Mouse (Mus musculus): ENCODE data around the gene Uaca. TPM values are rescaled to one million over a fixed set of nuclear protein-coding genes. Genes with fewer than 3 reads are reported as not detected.
A peak's percentile ranks its signal among the peaks of the same experiment; 100 is the strongest.

The Uaca gene
- polyA plus RNA-seq, 1 experiment from 2014 or later = 20.6 TPM

DNA sequence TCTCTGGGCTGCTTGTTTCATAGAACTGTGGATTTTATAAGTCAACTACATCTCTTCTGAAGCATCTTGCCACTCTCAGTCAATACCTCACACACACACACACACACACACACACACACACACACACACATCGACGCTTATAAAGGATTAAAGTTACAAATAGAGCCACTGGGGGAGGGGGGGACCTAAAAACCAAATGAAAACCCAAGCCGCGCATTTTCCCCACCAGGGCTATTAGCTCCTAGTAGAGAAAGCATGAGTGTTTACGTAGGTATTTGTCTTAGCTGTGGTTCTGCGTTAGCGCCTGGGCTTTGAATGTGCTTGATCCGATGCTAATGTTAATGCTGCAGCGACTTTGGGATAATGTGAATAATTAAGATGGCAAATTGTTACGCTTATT is 4.7 kb downstream of the Uaca start:
- Histone ChIP-seq H3K4me3 (ENCODE audit: low read depth, low read length) (no peak overlapping the region), H3K9ac (replicated peaks; ENCODE audit: low read depth, low read length) (no peak overlapping the region), H3K4me1 (ENCODE audit: control insufficient read depth, insufficient read depth, low read length) (no peaks in the 10 kb centered on the region), H3K4me2 (replicated peaks; ENCODE audit: low read depth, low read length) (no peak overlapping the region), H3K9me3 (ENCODE audit: control insufficient read depth, low read depth, low read length) (no peaks in the 10 kb centered on the region), H3K36me3 (ENCODE audit: control insufficient read depth, insufficient read depth, low read length) (no peaks in the 10 kb centered on the region), H3K27ac (ENCODE audit: low read length) (no peak overlapping the region), H3K27me3 (ENCODE audit: control insufficient read depth, insufficient read depth, low read length) (no peaks in the 10 kb centered on the region)
- ATAC-seq (ENCODE audit: insufficient number of reproducible peaks, insufficient read depth, low FRiP score, low read depth) = no peak
- 35% methylated on average over 10 of the region's 10 CpGs for WGBS

DNA sequence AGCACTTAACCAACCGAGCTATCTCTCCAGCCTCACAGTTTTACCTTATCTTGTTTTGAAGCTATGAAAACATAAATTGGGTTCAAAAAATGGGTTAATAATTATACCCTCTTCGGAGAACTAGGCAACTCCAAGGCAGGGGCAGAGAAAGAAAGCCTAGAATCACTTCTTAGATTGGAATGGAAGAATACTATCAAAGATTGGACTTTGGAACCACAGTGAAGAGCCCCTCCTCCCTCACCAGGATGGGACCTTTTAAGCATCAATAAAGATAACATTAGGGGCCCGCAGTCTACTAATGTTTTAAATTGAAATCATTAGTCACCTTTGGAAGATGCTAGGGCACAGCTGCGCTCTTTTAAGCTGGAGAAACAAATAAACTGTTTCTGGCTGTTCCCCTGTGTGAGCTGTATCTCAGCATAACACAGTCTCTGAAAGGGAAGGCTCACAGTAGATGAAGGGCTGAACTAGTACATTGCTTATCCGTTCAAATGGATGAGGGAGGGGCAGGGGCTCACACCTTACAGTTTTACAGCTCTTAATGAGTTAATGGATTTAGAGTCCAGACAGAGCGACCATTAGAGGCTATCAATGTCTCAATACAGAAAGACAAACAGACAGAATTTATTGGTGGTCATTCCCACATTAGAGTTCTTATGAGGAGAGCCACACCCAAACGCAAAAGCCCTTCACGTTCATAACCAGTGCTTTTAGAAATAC is 6.5 kb downstream of the Uaca start:
- H3K4me2 ChIP-seq (replicated peaks; ENCODE audit: low read depth, low read length) = no peak overlapping the region
- no peak for ATAC-seq (ENCODE audit: insufficient number of reproducible peaks, insufficient read depth, low FRiP score, low read depth)
- H3K4me1 ChIP-seq (ENCODE audit: control insufficient read depth, insufficient read depth, low read length) = no peaks in the 10 kb centered on the region
- H3K9me3 ChIP-seq (ENCODE audit: control insufficient read depth, low read depth, low read length) = no peaks in the 10 kb centered on the region
- H3K36me3 ChIP-seq (ENCODE audit: control insufficient read depth, insufficient read depth, low read length) = no peaks in the 10 kb centered on the region
- H3K4me3 ChIP-seq (ENCODE audit: low read depth, low read length) = no peak overlapping the region
- WGBS = 40% methylated on average over 8 of the region's 8 CpGs
- no peaks in the 10 kb centered on the region for H3K27me3 ChIP-seq (ENCODE audit: control insufficient read depth, insufficient read depth, low read length)
- H3K27ac ChIP-seq (ENCODE audit: low read length) = no peak overlapping the region
- H3K9ac ChIP-seq (replicated peaks; ENCODE audit: low read depth, low read length) = no peak overlapping the region

DNA sequence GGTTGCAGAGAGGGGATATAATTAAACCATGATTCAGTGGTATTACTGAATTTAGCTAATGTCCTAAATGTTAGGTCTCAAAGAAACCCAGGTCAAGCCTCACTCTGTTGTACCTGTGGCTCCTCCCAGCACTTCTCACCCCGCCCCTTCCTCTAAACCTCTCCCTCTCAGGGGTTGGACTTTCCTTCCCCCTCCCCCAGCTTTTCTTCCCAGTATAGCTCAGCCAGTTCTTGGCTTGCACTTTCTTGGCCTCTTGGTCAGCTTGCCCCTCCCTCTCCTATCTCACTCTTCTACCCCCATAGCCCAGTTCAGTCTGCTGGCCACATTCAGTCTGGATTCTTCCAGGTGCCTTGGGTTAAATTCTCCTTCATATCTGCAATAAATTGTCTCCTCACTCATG is 7.4 kb downstream of the Uaca start:
- no peak for ATAC-seq (ENCODE audit: insufficient number of reproducible peaks, insufficient read depth, low FRiP score, low read depth)
- Histone ChIP-seq H3K9me3 (ENCODE audit: control insufficient read depth, low read depth, low read length) (no peaks in the 10 kb centered on the region), H3K4me1 (ENCODE audit: control insufficient read depth, insufficient read depth, low read length) (no peaks in the 10 kb centered on the region), H3K27me3 (ENCODE audit: control insufficient read depth, insufficient read depth, low read length) (no peaks in the 10 kb centered on the region), H3K9ac (replicated peaks; ENCODE audit: low read depth, low read length) (no peak overlapping the region), H3K27ac (ENCODE audit: low read length) (no peak overlapping the region), H3K4me3 (ENCODE audit: low read depth, low read length) (no peak overlapping the region), H3K36me3 (ENCODE audit: control insufficient read depth, insufficient read depth, low read length) (no peaks in the 10 kb centered on the region), H3K4me2 (replicated peaks; ENCODE audit: low read depth, low read length) (no peak overlapping the region)
- WGBS = 69% methylated on average over 1 of the region's 1 CpGs

DNA sequence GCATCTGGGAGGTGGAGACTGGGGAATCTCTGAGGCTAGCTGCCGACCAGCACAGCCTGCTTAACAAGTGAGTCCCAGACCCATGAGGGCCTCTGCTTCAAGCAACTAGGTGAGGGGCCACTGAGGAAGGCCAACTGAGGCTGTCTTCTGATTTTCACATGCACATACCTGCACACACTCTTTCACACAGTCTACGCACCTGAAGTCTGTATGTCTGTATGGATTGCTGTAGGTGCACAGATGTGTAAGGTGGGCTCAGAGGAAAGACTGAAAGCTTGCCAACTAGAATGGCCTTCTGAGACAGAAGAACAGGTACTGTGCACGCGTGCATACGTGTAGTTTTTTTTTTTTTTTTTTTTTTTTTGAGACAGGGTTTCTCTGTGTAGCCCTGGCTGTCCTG is 8.0 kb downstream of the Uaca start:
- no peak overlapping the region for H3K4me3 ChIP-seq (ENCODE audit: low read depth, low read length)
- no peaks in the 10 kb centered on the region for H3K27me3 ChIP-seq (ENCODE audit: control insufficient read depth, insufficient read depth, low read length)
- ATAC-seq (ENCODE audit: insufficient number of reproducible peaks, insufficient read depth, low FRiP score, low read depth) = no peak
- H3K9ac ChIP-seq (replicated peaks; ENCODE audit: low read depth, low read length) = no peak overlapping the region
- H3K4me1 ChIP-seq (ENCODE audit: control insufficient read depth, insufficient read depth, low read length) = no peaks in the 10 kb centered on the region
- WGBS = 93% methylated on average over 5 of the region's 5 CpGs
- H3K36me3 ChIP-seq (ENCODE audit: control insufficient read depth, insufficient read depth, low read length) = no peaks in the 10 kb centered on the region
- no peak overlapping the region for H3K27ac ChIP-seq (ENCODE audit: low read length)
- H3K9me3 ChIP-seq (ENCODE audit: control insufficient read depth, low read depth, low read length) = no peaks in the 10 kb centered on the region
- H3K4me2 ChIP-seq (replicated peaks; ENCODE audit: low read depth, low read length) = no peak overlapping the region

- H3K4me3 ChIP-seq (ENCODE audit: low read depth, low read length) = no peak overlapping the region
- no peak overlapping the region for H3K27ac ChIP-seq (ENCODE audit: low read length)
- ATAC-seq (ENCODE audit: insufficient number of reproducible peaks, insufficient read depth, low FRiP score, low read depth) = no peak
- H3K4me2 ChIP-seq (replicated peaks; ENCODE audit: low read depth, low read length) = no peak overlapping the region
- no peaks in the 10 kb centered on the region for H3K9me3 ChIP-seq (ENCODE audit: control insufficient read depth, low read depth, low read length)
- H3K27me3 ChIP-seq (ENCODE audit: control insufficient read depth, insufficient read depth, low read length) = no peaks in the 10 kb centered on the region
- H3K9ac ChIP-seq (replicated peaks; ENCODE audit: low read depth, low read length) = no peak overlapping the region
- no peaks in the 10 kb centered on the region for H3K4me1 ChIP-seq (ENCODE audit: control insufficient read depth, insufficient read depth, low read length)
- 98% methylated on average over 2 of the region's 2 CpGs for WGBS
- no peaks in the 10 kb centered on the region for H3K36me3 ChIP-seq (ENCODE audit: control insufficient read depth, insufficient read depth, low read length)
Observed at GRCm38 (mm10) chr9:60806021-60806420, 11.7 kb downstream of the Uaca start.

DNA sequence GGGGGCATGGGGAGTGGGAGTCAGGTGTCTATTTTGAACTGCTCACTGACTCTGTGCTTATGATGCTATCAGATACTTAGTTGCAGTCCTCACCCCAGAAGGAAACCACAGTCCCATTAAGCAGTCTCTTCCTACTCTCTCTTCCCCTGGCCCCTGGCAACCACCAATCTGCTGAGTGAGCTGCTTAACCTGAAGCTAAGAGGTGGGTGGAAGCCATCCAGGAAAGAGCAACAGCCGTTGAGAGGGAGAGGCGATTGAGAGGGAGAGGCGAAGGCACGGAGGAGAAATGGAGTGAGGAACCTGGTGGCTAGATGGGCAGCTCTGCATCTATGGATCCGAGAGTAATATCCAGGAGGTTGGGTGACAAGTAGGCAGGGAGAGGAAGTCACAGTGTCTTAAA is 13.7 kb downstream of the Uaca start:
- ATAC-seq (ENCODE audit: insufficient number of reproducible peaks, insufficient read depth, low FRiP score, low read depth) = no peak
- Histone ChIP-seq H3K4me3 (ENCODE audit: low read depth, low read length) (no peak overlapping the region), H3K4me1 (ENCODE audit: control insufficient read depth, insufficient read depth, low read length) (peaks cover 4% of the 10 kb centered on the region), H3K36me3 (ENCODE audit: control insufficient read depth, insufficient read depth, low read length) (no peaks in the 10 kb centered on the region), H3K9me3 (ENCODE audit: control insufficient read depth, low read depth, low read length) (no peaks in the 10 kb centered on the region), H3K4me2 (replicated peaks; ENCODE audit: low read depth, low read length) (no peak overlapping the region), H3K27me3 (ENCODE audit: control insufficient read depth, insufficient read depth, low read length) (no peaks in the 10 kb centered on the region), H3K27ac (ENCODE audit: low read length) (no peak overlapping the region), H3K9ac (replicated peaks; ENCODE audit: low read depth, low read length) (no peak overlapping the region)
- 85% methylated on average over 5 of the region's 5 CpGs for WGBS

GRCm38 (mm10) chr9:60813139-60813880 is 19.0 kb downstream of the Uaca start:
- Histone ChIP-seq H3K4me1 (ENCODE audit: control insufficient read depth, insufficient read depth, low read length) (peaks cover 19% of the 10 kb centered on the region), H3K4me2 (replicated peaks; ENCODE audit: low read depth, low read length) (peak overlapping the region; percentile 46), H3K27ac (ENCODE audit: low read length) (peak overlapping the region; percentile 64), H3K27me3 (ENCODE audit: control insufficient read depth, insufficient read depth, low read length) (no peaks in the 10 kb centered on the region), H3K36me3 (ENCODE audit: control insufficient read depth, insufficient read depth, low read length) (no peaks in the 10 kb centered on the region), H3K4me3 (ENCODE audit: low read depth, low read length) (peak overlapping the region; percentile 13), H3K9ac (replicated peaks; ENCODE audit: low read depth, low read length) (no peak overlapping the region; the same call in 1 of the 2 replicates), H3K9me3 (ENCODE audit: control insufficient read depth, low read depth, low read length) (no peaks in the 10 kb centered on the region)
- peak; percentile 78; the same call in 1 of the 2 replicates for ATAC-seq (ENCODE audit: insufficient number of reproducible peaks, insufficient read depth, low FRiP score, low read depth)
- WGBS = 4% methylated on average over 11 of the region's 11 CpGs

- ATAC-seq (ENCODE audit: insufficient number of reproducible peaks, insufficient read depth, low FRiP score, low read depth) = no peak
- H3K9me3 ChIP-seq (ENCODE audit: control insufficient read depth, low read depth, low read length) = no peaks in the 10 kb centered on the region
- peaks cover 19% of the 10 kb centered on the region for H3K4me1 ChIP-seq (ENCODE audit: control insufficient read depth, insufficient read depth, low read length)
- H3K36me3 ChIP-seq (ENCODE audit: control insufficient read depth, insufficient read depth, low read length) = no peaks in the 10 kb centered on the region
- no peaks in the 10 kb centered on the region for H3K27me3 ChIP-seq (ENCODE audit: control insufficient read depth, insufficient read depth, low read length)
- 89% methylated on average over 8 of the region's 8 CpGs for WGBS
- H3K4me3 ChIP-seq (ENCODE audit: low read depth, low read length) = no peak overlapping the region
- H3K4me2 ChIP-seq (replicated peaks; ENCODE audit: low read depth, low read length) = no peak overlapping the region
- H3K9ac ChIP-seq (replicated peaks; ENCODE audit: low read depth, low read length) = no peak overlapping the region
- no peak overlapping the region for H3K27ac ChIP-seq (ENCODE audit: low read length)
Observed at GRCm38 (mm10) chr9:60815502-60815901, 21.2 kb downstream of the Uaca start.
